Mouse (Mus musculus) retina, adult 2 months (tissue): ENCODE data around the gene Prkce.

Source experiments
- DNase-seq: peaks from one replicate; pipeline ENCODE4 v3.0.0-alpha.2; 2012; ENCODE audit warnings: low read depth, low spot score

The Prkce gene

DNA sequence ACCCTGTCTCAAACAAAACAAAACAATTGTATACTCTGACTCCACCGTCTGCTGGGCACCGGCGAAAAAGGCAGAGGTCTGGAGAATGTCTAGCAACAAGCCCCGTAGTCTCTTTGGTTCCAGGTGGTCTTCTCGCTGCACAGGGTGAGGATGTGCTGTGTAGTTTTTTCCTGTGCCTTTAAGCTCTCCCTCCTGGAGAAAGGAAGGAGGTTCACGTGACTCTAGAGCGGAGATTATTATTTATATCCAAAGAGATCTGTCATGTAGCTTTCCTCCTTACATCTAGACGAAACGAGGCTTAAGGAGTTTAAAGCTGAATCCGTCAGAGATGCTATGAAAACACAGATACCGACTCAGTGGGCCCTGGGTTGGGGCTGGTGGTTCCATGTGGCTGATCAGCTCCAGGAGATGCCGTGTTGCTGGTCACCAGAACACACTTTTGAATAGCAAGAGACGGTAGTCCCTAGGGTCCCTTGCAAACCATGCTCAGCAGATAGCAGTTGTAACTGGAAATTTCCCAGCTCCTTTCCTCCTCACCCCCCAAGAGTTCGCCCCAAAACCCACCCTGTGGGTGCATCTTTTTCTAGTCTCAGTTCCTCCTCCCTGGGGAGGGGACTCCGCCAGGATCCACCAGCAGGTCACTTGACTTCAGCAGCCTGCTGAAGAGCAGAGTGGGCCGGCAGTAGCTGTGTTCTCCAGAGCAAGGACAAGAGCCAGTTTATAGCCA is 196.9 kb downstream of the Prkce start:
- DNase-seq = no peak

- DNase-seq = no peak
Observed at GRCm38 (mm10) chr17:86366919-86367318, 199.3 kb downstream of the Prkce start.

DNA sequence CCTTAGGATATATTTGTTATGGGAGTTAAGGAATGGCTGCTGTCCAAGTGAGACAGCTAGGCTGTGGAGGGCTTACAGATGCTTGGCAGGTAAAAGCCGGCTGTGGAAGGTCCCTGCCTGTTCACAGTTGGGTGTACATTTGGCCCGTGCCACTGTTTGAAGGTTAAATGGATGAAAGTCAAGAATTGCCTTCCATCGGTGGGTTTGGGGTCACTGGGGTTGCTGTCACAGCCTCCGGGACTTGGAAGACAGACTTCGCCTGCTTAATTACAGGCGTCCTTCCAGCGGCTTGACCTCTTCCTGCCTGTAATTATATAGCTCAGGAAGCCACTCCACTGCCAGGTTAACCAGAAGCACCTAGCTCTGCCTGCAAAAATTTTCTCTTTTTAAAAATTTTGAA is 200.1 kb downstream of the Prkce start:
- DNase-seq = no peak

GRCm38 (mm10) chr17:86370106-86370742 is 202.6 kb downstream of the Prkce start:
- no peak for DNase-seq

DNA sequence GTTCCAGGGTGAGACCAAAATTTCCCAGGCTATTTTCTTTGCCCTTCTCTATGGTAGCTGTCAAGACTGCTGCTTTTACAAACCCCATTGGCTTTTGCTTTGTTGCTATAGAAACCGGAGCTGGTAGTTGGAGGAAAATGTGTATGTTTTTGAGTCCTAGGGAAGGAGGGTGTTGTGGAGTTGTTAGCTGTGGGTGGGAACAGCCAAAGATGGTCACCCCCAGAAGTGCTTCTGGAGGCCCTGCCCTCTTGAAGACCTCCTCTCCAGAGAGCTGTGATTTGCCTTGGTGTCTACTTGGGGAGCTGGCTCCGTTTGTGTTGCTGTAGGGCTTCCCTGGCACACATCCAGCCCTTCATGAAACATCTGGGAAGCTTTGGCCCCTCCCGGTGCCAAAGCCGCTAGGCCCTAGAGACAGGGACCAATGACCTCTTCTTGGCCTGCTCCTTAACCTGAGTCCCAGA is 203.5 kb downstream of the Prkce start:
- no peak for DNase-seq

GRCm38 (mm10) chr17:86376389-86376788 is 208.8 kb downstream of the Prkce start:
- DNase-seq = no peak

GRCm38 (mm10) chr17:86377863-86378262 is 210.3 kb downstream of the Prkce start:
- no peak for DNase-seq

DNA sequence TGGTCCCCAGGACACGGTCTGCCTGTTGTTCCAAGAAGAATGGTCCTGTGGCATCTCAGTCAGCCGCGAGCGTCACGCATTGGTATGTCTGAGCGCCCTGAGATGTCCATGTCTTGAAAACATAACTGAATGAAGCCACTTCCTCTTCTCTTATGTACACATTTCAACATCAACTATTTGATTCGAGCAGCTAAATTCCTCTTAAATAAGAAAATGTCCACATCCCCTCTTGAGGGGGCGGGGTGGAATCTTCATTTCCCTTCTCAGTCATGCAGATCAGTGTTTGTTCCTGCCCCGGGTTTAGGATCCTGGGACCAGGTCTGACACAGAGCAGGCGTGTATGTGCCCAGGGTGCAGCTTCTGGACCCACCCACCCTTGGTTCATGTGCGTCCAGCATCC is 211.0 kb downstream of the Prkce start:
- no peak for DNase-seq

- peak; percentile 50 for DNase-seq
Observed at GRCm38 (mm10) chr17:86379405-86380137, 212.0 kb downstream of the Prkce start.

DNA sequence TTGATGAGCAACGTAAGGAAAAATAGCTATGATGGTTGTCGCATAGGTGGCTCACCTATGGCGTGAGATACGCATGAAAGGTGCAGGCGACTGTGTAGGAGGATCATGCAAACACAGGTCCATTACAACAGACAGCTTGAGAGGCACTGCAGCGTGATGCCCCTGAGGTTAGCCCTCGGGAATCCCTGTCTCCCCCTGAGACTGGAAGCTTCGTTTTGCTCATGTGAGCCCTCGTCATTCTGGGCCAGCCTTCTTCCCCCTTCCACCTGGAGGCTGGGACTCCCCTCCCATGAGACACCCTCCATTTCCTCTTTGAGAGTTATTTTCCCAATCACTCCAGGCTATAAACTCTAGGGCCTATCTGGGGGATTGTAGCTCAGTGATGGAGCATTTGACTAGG is 213.9 kb downstream of the Prkce start:
- no peak for DNase-seq

GRCm38 (mm10) chr17:86382885-86383284 is 215.3 kb downstream of the Prkce start:
- DNase-seq = no peak

GRCm38 (mm10) chr17:86383699-86384572 is 216.4 kb downstream of the Prkce start:
- DNase-seq = no peak

DNA sequence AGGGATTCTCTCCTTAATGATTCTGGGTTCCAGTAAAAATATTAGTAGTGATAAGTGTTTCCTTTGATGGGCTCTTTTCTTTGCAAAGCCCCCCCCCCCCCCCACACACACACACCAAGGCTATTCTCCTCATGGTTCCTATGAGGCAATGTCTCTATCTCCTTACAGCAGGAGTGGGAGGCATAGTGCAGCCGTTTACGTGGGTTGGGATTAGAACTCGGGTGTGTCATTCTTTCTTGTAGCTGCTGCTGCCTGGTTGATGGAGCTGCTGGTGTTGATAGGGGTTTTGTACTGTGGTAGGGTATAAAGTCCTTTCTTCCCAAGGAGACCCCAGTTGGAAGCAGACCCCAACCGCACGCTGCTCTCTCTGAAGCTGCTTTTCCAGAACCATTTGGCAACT is 224.9 kb downstream of the Prkce start:
- no peak for DNase-seq

GRCm38 (mm10) chr17:86393191-86393590 is 225.6 kb downstream of the Prkce start:
- no peak for DNase-seq

DNA sequence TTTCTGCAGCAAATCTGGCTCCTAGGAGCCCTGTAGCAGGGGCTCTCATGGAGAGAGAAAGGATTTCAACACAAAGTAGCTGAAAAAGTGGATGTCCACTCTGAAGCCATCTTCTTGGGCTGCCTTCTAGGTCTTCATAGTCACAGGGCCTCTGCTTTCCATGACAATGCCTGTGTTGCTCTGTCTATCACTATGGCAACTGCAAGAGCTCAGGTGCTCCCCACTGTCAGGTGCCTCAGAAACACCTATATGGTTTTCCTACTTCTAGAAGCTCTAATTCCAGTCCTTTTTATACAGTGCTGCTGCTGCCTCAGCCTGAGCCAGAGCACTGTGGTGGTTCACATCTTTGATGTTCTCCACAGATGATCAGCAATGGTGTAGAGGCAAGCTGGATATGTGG is 229.5 kb downstream of the Prkce start:
- no peak for DNase-seq

GRCm38 (mm10) chr17:86397647-86398046 is 230.1 kb downstream of the Prkce start:
- no peak for DNase-seq

DNA sequence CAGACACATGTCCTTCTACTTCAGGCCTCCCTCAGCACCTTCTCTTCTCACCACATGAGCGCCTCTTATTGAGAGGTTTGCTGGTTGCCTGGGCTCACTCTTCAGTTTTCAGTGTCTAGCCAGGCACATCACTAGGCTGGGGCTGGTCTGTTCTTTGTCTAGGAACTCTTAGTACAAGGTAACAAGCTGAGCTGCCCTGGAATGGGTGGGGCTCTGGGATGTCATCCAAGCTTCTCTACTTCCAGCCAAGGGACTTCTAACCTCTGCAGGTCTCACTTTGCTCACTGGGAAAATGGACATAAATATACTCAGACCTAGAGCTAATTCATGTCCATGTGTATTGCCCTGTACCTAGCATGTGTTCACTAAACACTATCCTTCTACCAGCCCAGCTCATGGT is 230.6 kb downstream of the Prkce start:
- no peak for DNase-seq

- no peak for DNase-seq
Observed at GRCm38 (mm10) chr17:86400032-86400431, 232.4 kb downstream of the Prkce start.

- no peak for DNase-seq
Observed at GRCm38 (mm10) chr17:86404795-86405501, 237.4 kb downstream of the Prkce start.

- DNase-seq = no peak
Observed at GRCm38 (mm10) chr17:86405644-86406043, 238.1 kb downstream of the Prkce start.
